Mouse (Mus musculus): ENCODE results near the gene Deaf1. TPM values are rescaled to one million over a fixed set of nuclear protein-coding genes. Genes with fewer than 3 reads are reported as not detected.

Gene Deaf1
- polyA plus RNA-seq, 1 experiment from 2014 or later: 61.3 TPM

DNA sequence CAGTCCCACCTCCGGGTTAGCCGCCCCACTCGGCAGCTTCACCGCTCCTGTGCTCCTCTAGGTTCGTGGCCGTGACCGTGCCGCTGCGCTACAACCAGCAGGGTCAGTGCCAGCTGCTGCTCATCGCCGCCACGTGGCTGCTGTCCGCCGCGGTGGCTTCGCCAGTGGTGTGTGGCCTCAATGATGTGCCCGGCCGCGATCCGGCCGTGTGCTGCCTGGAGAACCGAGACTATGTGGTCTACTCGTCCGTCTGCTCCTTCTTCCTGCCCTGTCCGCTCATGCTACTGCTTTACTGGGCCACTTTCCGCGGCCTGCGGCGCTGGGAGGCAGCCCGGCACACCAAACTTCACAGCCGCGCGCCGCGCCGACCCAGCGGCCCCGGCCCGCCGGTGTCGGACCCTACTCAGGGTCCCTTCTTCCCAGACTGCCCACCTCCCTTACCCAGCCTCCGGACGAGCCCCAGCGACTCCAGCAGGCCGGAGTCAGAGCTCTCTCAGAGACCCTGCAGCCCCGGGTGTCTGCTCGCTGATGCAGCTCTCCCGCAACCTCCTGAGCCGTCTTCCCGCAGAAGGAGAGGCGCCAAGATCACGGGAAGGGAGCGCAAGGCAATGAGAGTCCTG lies 33.5 kb downstream of the Deaf1 start:
- H3K4me1 ChIP-seq (ENCODE audit: control insufficient read depth, insufficient read depth, low read length): peaks cover 6% of the 10 kb centered on the region; the same call in 1 of the 2 replicates
- no peaks in the 10 kb centered on the region for H3K36me3 ChIP-seq (ENCODE audit: control insufficient read depth, insufficient read depth, low read length)
- peak overlapping the region; percentile 44 for H3K4me3 ChIP-seq (replicated peaks; ENCODE audit: low read length)
- peak overlapping the region; percentile 58 for H3K9ac ChIP-seq (ENCODE audit: low read length)
- WGBS: 1% methylated on average over 53 of the region's 53 CpGs
- ATAC-seq (ENCODE audit: insufficient read depth, low FRiP score): peak; percentile 6; the same call in 1 of the 2 replicates
- H3K27ac ChIP-seq (ENCODE audit: low read length): no peak overlapping the region
- no peaks in the 10 kb centered on the region for H3K9me3 ChIP-seq (replicated peaks; ENCODE audit: control insufficient read depth, low read length)
- H3K27me3 ChIP-seq (ENCODE audit: control insufficient read depth, insufficient read depth, low read length): peaks cover 38% of the 10 kb centered on the region
- peak overlapping the region; percentile 66 for H3K4me2 ChIP-seq (ENCODE audit: low read depth, low read length)

DNA sequence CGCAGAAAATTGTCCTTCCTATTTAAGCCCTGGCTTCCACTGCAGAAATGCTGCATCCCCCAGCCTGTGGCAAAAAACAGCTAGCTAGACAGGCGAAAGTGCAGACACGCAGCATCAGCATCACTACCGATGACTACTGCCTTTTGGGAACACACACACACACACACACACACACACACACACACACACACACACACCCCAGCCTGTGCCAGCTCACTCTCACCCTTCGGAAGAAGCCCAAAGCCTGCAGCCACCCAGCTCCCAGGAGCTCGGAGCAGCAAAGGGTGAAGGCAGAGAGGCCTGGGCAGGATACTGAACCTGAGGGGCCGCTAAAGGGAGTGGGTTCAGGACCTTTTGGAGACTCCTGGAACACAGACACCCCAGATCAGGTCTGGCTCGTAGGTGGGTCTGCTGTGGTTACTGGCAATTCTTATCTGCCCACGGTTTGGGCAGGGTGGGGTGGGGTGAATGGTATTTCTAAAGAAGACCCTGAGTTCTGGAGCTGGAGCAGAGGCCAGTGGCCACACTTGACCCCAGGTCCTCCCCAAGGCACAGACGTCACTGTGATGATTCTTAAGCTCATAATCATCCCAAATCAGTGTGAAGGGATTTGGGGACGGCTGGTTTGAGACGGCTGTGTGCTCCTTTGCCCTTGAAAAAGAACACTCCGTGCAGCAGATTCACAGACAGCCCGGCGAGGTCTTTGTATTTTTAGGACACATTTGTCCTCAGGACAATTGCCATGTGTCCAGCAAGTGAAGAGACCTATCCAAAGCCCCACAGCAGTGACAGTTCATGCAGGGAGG lies 34.7 kb downstream of the Deaf1 start:
- Histone ChIP-seq H3K4me3 (replicated peaks; ENCODE audit: low read length) (no peak overlapping the region), H3K9me3 (replicated peaks; ENCODE audit: control insufficient read depth, low read length) (no peaks in the 10 kb centered on the region), H3K27me3 (ENCODE audit: control insufficient read depth, insufficient read depth, low read length) (peaks cover 38% of the 10 kb centered on the region), H3K9ac (ENCODE audit: low read length) (no peak overlapping the region), H3K4me2 (ENCODE audit: low read depth, low read length) (peak overlapping the region; percentile 59; the same call in 1 of the 2 replicates), H3K36me3 (ENCODE audit: control insufficient read depth, insufficient read depth, low read length) (no peaks in the 10 kb centered on the region), H3K27ac (ENCODE audit: low read length) (no peak overlapping the region), H3K4me1 (ENCODE audit: control insufficient read depth, insufficient read depth, low read length) (peaks cover 6% of the 10 kb centered on the region; the same call in 1 of the 2 replicates)
- ATAC-seq (ENCODE audit: insufficient read depth, low FRiP score): no peak
- 50% methylated on average over 15 of the region's 15 CpGs for WGBS

DNA sequence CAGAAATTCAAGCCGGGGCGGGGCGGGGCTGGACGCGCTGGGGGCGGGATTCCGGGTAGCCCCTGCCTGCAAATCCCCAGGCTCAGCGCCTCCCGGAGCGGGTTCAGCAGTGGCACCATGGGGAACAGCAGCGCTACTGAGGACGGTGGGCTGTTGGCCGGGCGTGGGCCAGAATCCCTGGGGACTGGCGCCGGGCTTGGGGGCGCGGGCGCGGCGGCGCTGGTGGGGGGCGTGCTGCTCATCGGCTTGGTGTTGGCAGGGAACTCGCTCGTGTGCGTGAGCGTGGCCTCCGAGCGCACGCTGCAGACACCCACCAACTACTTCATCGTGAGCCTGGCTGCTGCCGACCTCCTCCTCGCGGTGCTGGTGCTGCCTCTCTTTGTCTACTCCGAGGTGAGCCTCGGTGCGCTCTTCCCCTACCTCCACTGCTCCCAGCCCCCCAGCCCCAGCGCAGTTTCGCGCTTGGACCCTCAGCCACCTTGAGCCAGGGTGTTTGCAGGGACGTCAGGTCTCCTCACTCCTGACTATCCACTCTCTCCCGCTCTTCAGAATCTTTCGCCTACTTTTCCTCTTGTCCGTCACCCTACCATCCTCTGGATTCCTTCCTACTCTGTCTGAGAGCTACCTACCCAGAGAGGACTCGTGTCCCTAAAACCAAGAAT lies 35.4 kb downstream of the Deaf1 start, which contains the start of gene Drd4:
TSS of gene Drd4 (plus strand) at position 86 of the 662 bp plus-strand sequence.
- no peak within 1 kb of the TSS for H3K27ac ChIP-seq (ENCODE audit: low read length)
- no peaks in the 10 kb centered on the region for H3K36me3 ChIP-seq (ENCODE audit: control insufficient read depth, insufficient read depth, low read length)
- peak within 1 kb of the TSS; percentile 39 for H3K4me3 ChIP-seq (replicated peaks; ENCODE audit: low read length)
- H3K4me1 ChIP-seq (ENCODE audit: control insufficient read depth, insufficient read depth, low read length): peaks cover 6% of the 10 kb centered on the region; the same call in 1 of the 2 replicates
- ATAC-seq (ENCODE audit: insufficient read depth, low FRiP score): peak; percentile 26; the same call in 1 of the 2 replicates
- H3K9me3 ChIP-seq (replicated peaks; ENCODE audit: control insufficient read depth, low read length): no peaks in the 10 kb centered on the region
- H3K27me3 ChIP-seq (ENCODE audit: control insufficient read depth, insufficient read depth, low read length): peaks cover 38% of the 10 kb centered on the region
- WGBS: 3% methylated on average over 46 of the region's 46 CpGs
- peak within 1 kb of the TSS; percentile 58 for H3K9ac ChIP-seq (ENCODE audit: low read length)
- peak within 1 kb of the TSS; percentile 59 for H3K4me2 ChIP-seq (ENCODE audit: low read depth, low read length)

DNA sequence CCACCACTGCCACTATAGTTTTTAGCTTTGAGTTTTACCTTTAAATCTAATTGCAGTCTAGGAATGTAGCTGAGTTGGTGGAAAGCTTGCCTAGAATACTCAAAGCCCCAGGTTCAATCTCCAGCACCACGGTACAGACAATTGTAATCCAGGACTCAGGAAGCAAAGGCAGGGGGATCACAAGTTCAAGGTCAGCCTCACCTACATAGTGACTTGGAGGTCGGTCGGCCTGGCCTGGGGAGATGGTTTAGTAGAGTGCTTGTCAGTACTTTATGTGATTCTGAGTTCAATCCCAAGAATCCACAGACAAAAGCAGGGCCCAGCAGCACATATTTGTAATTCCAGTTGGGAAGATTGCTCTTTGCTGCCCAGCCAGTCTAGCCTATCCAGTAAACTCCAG lies 39.4 kb downstream of the Deaf1 start:
- Histone ChIP-seq H3K9me3 (replicated peaks; ENCODE audit: control insufficient read depth, low read length) (no peaks in the 10 kb centered on the region), H3K4me1 (ENCODE audit: control insufficient read depth, insufficient read depth, low read length) (no peaks in the 10 kb centered on the region), H3K4me3 (replicated peaks; ENCODE audit: low read length) (no peak overlapping the region), H3K27ac (ENCODE audit: low read length) (no peak overlapping the region), H3K36me3 (ENCODE audit: control insufficient read depth, insufficient read depth, low read length) (no peaks in the 10 kb centered on the region), H3K9ac (ENCODE audit: low read length) (no peak overlapping the region), H3K27me3 (ENCODE audit: control insufficient read depth, insufficient read depth, low read length) (peaks cover 12% of the 10 kb centered on the region), H3K4me2 (ENCODE audit: low read depth, low read length) (no peak overlapping the region)
- ATAC-seq (ENCODE audit: insufficient read depth, low FRiP score): no peak
- 79% methylated on average over 3 of the region's 3 CpGs for WGBS

DNA sequence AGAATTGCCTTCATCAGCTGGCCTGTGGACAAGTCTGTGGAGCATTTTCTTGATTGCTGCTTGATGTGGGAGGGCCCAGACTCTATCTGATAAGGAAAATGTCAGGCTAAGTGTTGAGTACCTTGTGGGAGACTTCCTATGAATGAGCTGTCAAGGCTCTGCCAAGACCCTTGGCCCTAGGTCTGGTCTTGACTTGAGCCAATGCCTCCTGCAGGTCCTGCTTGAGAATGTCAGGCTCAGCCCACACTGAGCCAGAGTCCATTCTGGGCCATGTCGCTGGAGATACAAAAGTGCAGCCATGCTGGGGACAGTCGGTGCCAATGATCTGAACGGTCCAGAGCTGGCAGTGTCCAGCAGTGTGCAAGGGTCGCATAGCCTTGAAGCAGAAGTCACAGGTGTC lies 44.7 kb downstream of the Deaf1 start:
- H3K4me2 ChIP-seq (ENCODE audit: low read depth, low read length): no peak overlapping the region
- H3K4me3 ChIP-seq (replicated peaks; ENCODE audit: low read length): no peak overlapping the region
- H3K36me3 ChIP-seq (ENCODE audit: control insufficient read depth, insufficient read depth, low read length): no peaks in the 10 kb centered on the region
- ATAC-seq (ENCODE audit: insufficient read depth, low FRiP score): no peak
- H3K9ac ChIP-seq (ENCODE audit: low read length): no peak overlapping the region
- H3K9me3 ChIP-seq (replicated peaks; ENCODE audit: control insufficient read depth, low read length): no peaks in the 10 kb centered on the region
- H3K4me1 ChIP-seq (ENCODE audit: control insufficient read depth, insufficient read depth, low read length): peaks cover 5% of the 10 kb centered on the region; the same call in 1 of the 2 replicates
- H3K27ac ChIP-seq (ENCODE audit: low read length): no peak overlapping the region
- H3K27me3 ChIP-seq (ENCODE audit: control insufficient read depth, insufficient read depth, low read length): no peaks in the 10 kb centered on the region
- WGBS: 77% methylated on average over 4 of the region's 4 CpGs

DNA sequence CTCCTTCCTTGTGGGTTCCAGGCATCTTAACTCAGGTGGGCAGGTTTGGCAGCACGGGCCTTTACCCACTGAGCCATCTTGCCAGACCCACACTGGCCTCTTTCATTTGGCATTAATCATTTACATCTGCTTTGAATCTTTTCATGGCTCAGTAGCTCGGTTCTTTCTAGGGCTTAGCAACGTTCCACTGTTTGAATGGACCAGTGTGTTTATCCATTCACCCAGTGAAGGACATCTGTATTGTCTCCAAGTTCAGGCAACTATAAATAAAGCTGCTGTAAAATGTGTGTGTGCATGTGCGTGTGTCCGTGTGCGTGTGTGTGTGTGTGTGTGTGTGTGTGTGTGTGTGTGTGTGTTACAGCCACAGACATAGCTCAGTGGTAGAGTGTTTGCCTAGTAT lies 46.0 kb downstream of the Deaf1 start:
- H3K27ac ChIP-seq (ENCODE audit: low read length): no peak overlapping the region
- ATAC-seq (ENCODE audit: insufficient read depth, low FRiP score): no peak

DNA sequence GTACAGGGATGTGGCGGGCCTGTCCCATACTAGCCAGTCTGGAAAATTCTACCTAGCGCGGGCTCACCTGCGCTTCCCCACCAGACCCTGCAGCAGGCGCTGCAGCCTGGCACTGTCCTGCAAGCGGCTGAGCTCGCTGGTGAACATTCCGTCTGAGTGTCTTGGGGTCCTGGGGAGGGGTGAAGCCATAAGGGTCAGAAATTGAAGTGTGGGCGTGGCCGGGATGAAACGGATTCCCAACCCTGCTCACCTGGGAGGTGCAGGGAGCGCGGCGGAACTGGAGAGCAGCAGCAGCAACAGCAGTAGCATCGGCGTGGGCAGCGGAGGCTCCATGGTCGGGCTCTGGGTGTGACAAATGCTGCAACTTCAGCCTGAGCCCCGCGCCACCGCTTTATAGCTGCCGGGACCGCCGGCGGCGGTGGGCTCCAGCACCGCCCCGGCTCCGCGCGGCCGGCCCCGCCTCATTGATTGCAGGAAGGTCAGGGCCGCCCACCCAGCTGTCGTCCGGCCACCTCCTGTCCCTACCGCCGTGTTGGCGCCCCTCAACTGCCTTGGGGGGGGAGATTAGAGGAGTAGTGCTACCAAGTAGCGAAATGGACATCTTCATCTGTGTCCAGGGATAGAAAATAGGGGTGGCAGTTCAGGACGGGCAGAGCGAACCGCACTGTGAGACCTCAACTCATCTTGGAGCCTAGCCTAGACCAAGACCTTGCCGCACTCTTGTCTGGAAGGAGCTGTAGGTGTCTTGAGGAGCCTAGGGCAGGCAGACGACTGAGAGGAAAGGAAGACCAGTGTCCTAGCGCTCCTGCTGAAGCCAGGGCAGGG lies 48.5 kb downstream of the Deaf1 start, which contains the start of gene Sct:
TSS of gene Sct (minus strand) at position 368 of the 825 bp plus-strand sequence.
- Histone ChIP-seq H3K27ac (ENCODE audit: low read length) (no peak within 1 kb of the TSS), H3K27me3 (ENCODE audit: control insufficient read depth, insufficient read depth, low read length) (no peaks in the 10 kb centered on the region), H3K4me2 (ENCODE audit: low read depth, low read length) (peak within 1 kb of the TSS; percentile 95), H3K36me3 (ENCODE audit: control insufficient read depth, insufficient read depth, low read length) (no peaks in the 10 kb centered on the region), H3K4me3 (replicated peaks; ENCODE audit: low read length) (peak within 1 kb of the TSS; percentile 41), H3K9ac (ENCODE audit: low read length) (peak within 1 kb of the TSS; percentile 70), H3K4me1 (ENCODE audit: control insufficient read depth, insufficient read depth, low read length) (peaks cover 5% of the 10 kb centered on the region; the same call in 1 of the 2 replicates), H3K9me3 (replicated peaks; ENCODE audit: control insufficient read depth, low read length) (no peaks in the 10 kb centered on the region)
- peak; percentile 34; the same call in 1 of the 2 replicates for ATAC-seq (ENCODE audit: insufficient read depth, low FRiP score)
- 2% methylated on average over 46 of the region's 46 CpGs for WGBS

More for the DNA sequence above, 46.0 kb downstream of the Deaf1 start:
- Histone ChIP-seq H3K36me3 (ENCODE audit: control insufficient read depth, insufficient read depth, low read length) (no peaks in the 10 kb centered on the region), H3K9me3 (replicated peaks; ENCODE audit: control insufficient read depth, low read length) (no peaks in the 10 kb centered on the region), H3K4me3 (replicated peaks; ENCODE audit: low read length) (no peak overlapping the region), H3K4me1 (ENCODE audit: control insufficient read depth, insufficient read depth, low read length) (peaks cover 5% of the 10 kb centered on the region; the same call in 1 of the 2 replicates), H3K27me3 (ENCODE audit: control insufficient read depth, insufficient read depth, low read length) (no peaks in the 10 kb centered on the region), H3K9ac (ENCODE audit: low read length) (no peak overlapping the region), H3K4me2 (ENCODE audit: low read depth, low read length) (no peak overlapping the region)
- WGBS: 50% methylated on average over 6 of the region's 6 CpGs

All from stomach, embryonic 16.5 days (tissue).